Mouse (Mus musculus): ENCODE results near the gene Apoe. TPM values are rescaled to one million over a fixed set of nuclear protein-coding genes. Genes with fewer than 3 reads are reported as not detected.
"Not testable (repeated sequence)": the region's sequence is repeated elsewhere in the genome, so short reads cannot be mapped to it uniquely, and the experiment has no call there.

Gene Apoe
- total RNA-seq, 4 experiments from 2014 or later: 1,861 to 4,366 (median 2,827) TPM

GRCm38 (mm10) chr7:19693421-19693820 is 5.6 kb downstream of the Apoe start:
- DNase-seq (ENCODE audit: low spot score in 2 of 2): peak; percentile 60 to 77

- no peak for DNase-seq (ENCODE audit: low spot score in 2 of 2)
These were observed 6.8 kb downstream of the Apoe start, which contains the start of gene Apoc1 for GRCm38 (mm10) chr7:19691873-19692865. Gene Apoc1 (minus strand): TSS chr7:19692660.

GRCm38 (mm10) chr7:19691434-19691833 is 7.6 kb downstream of the Apoe start:
- no peak for DNase-seq (ENCODE audit: low spot score in 2 of 2)

- DNase-seq (ENCODE audit: low spot score in 2 of 2): no peak
These were observed 8.1 kb downstream of the Apoe start for GRCm38 (mm10) chr7:19690845-19691244.

GRCm38 (mm10) chr7:19688611-19689010 is 10.4 kb downstream of the Apoe start:
- DNase-seq (ENCODE audit: low spot score in 2 of 2): no peak

- no peak for DNase-seq (ENCODE audit: low spot score in 2 of 2)
These were observed 10.9 kb downstream of the Apoe start for GRCm38 (mm10) chr7:19688101-19688500.

- not testable (repeated sequence) for DNase-seq (ENCODE audit: low spot score in 2 of 2)
These were observed 11.9 kb downstream of the Apoe start for GRCm38 (mm10) chr7:19686927-19687583.

- DNase-seq (ENCODE audit: low spot score in 2 of 2): no peak
These were observed 12.5 kb downstream of the Apoe start for GRCm38 (mm10) chr7:19686521-19686920.

GRCm38 (mm10) chr7:19685374-19685773 is 13.6 kb downstream of the Apoe start:
- no peak for DNase-seq (ENCODE audit: low spot score in 2 of 2)

- no peak for DNase-seq (ENCODE audit: low spot score in 2 of 2)
These were observed 15.2 kb downstream of the Apoe start for GRCm38 (mm10) chr7:19683771-19684201.

- DNase-seq (ENCODE audit: low spot score in 2 of 2): no peak
These were observed 16.0 kb downstream of the Apoe start for GRCm38 (mm10) chr7:19682979-19683378.

GRCm38 (mm10) chr7:19681202-19681694 is 17.7 kb downstream of the Apoe start, which contains the start of the genes Gm44805 and Apoc4:
Gene Gm44805 (minus strand): TSS chr7:19681423.
Gene Apoc4 (minus strand): TSS chr7:19681479.
- DNase-seq (ENCODE audit: low spot score in 2 of 2): no peak

GRCm38 (mm10) chr7:19680702-19681101 is 18.3 kb downstream of the Apoe start:
- no peak for DNase-seq (ENCODE audit: low spot score in 2 of 2)

GRCm38 (mm10) chr7:19678901-19679300 is 20.1 kb downstream of the Apoe start:
- DNase-seq (ENCODE audit: low spot score in 2 of 2): no peak

- DNase-seq (ENCODE audit: low spot score in 2 of 2): no peak
These were observed 21.1 kb downstream of the Apoe start, which contains the start of gene Apoc2 for GRCm38 (mm10) chr7:19677872-19678271. Gene Apoc2 (minus strand): TSS chr7:19677941.

- DNase-seq (ENCODE audit: low spot score in 2 of 2): no peak
These were observed 22.3 kb downstream of the Apoe start for GRCm38 (mm10) chr7:19676662-19677061.

GRCm38 (mm10) chr7:19675824-19676223 is 23.2 kb downstream of the Apoe start:
- DNase-seq (ENCODE audit: low spot score in 2 of 2): no peak

GRCm38 (mm10) chr7:19673083-19673699 is 25.8 kb downstream of the Apoe start:
- DNase-seq (ENCODE audit: low spot score in 2 of 2): no peak

- DNase-seq (ENCODE audit: low spot score in 2 of 2): no peak
These were observed 27.5 kb downstream of the Apoe start for GRCm38 (mm10) chr7:19671511-19671910.

GRCm38 (mm10) chr7:19668947-19669721 is 29.9 kb downstream of the Apoe start:
- DNase-seq (ENCODE audit: low spot score in 2 of 2): peak; percentile 94 to 96

GRCm38 (mm10) chr7:19667434-19667833 is 31.6 kb downstream of the Apoe start:
- DNase-seq (ENCODE audit: low spot score in 2 of 2): no peak

Measured in layer of hippocampus, adult 8-10 months (tissue).